Mouse (Mus musculus) brain, embryonic 14.5 days (tissue): ENCODE measurements at regions not wholly inside any gene's neighbourhood (a gene's known extent, or its start where the extent isn't known, plus 50 kb on each side); places are given as distances from the start of the nearest gene placed in this dataset.

Experiments
- DNase-seq: peaks from one replicate; pipeline ENCODE4 v3.0.0-alpha.2; 2011; ENCODE audit warnings: low read depth
- CTCF ChIP-seq: fragments of 200-500 bp; IDR thresholded peaks from 2 replicates; pipeline ENCODE4 v1.5.1; 2012; ENCODE audit warnings: inconsistent platforms, mild to moderate bottlenecking, moderate library complexity, borderline replicate concordance; ENCODE audit not compliant: insufficient read depth, insufficient read length; ENCODE audit errors: extremely low read depth
- POLR2A ChIP-seq: fragments of 200-500 bp; IDR thresholded peaks from 2 replicates; pipeline ENCODE4 v1.6.1; 2012; ENCODE audit warnings: mild to moderate bottlenecking, inconsistent platforms, borderline replicate concordance; ENCODE audit not compliant: poor library complexity, insufficient read depth, insufficient read length, severe bottlenecking; ENCODE audit errors: extremely low read depth

DNA sequence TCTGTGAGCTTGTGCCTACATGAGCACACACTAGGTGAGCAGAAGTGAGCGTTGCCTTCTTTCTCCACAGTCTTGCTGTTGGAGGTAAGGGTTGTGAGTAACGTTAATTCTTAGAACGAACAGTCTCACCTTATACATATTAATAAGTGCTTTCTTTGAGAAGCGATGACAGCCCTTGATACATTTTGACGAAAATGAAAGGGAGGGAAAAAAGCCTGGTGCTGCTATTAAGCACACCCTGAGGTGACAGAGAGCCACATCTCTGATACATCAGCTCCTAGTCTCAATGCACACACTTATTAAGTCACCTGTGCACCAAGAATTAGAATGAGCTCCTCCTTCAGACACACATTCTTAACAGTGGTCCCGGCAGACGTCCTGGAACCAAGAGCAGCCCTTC, 346.3 kb upstream of the Map3k7 start:
- DNase-seq, result peak; percentile 63

DNA sequence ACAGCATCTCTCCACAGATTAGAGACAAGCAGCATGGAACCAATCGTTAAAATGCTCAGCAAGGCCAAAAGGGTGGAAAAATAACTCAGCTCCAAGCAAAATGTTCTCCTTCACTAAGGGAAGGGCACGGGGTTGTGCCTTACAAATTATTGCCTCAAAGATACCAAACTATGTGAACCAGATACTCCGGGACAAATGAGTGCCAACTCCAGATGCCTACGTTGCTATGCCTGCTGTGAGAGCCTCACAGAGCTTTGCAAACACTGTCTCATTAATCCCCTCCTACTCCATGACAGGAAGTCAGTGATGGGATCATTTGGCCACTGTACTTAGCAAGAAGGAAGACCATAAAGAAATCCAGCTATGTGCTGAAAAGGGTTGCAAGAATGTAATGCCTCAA, 345.9 kb upstream of the Map3k7 start:
- peak; percentile 61 for DNase-seq
- TF ChIP-seq CTCF (no peak), POLR2A (no peak)

More for the DNA sequence above, 346.3 kb upstream of the Map3k7 start:
- no peak for TF ChIP-seq POLR2A
- TF ChIP-seq CTCF, result no peak

DNA sequence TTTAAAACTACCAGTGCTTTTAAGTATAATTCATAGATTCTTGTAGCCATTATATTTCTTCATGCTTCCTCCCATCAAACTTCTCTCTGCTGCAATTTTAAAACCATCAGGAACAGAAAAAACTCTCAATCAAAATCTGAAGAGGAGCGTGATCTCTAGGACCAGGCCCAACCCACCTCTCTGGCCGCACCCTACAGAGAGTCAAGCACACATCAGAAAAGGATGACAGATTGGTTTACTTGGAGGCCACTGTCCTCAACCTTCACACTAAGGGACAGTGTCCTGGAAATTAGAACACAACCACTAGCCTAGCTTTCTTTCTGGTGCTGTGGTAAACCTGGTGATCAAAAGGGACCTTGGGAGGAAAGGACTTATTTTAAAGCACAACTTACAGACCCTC, 342.7 kb upstream of the Map3k7 start:
- no peak for TF ChIP-seq CTCF
- TF ChIP-seq POLR2A, result no peak
- DNase-seq, result no peak

DNA sequence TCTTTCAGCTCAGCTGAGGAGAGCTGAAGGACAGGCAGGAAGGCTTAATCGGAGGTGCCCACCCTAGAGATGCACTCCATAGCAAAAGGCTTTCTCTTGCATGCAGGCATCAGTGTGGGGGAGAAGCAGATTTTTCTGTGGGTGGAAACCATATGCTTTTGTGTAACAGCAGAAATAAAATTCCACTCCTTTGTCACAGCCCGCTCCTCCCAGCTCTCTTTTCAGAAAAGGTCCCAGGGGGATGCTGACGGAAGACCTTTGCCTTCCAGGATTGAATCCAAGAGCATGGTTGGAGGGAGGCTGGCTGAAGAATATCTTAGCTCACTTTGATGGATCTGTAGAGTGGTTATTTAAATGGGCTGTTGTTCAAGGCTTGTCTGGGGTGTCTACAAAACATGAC, 336.8 kb upstream of the Map3k7 start:
- DNase-seq, result peak; percentile 25
- no peak for TF ChIP-seq CTCF
- TF ChIP-seq POLR2A, result no peak

DNA sequence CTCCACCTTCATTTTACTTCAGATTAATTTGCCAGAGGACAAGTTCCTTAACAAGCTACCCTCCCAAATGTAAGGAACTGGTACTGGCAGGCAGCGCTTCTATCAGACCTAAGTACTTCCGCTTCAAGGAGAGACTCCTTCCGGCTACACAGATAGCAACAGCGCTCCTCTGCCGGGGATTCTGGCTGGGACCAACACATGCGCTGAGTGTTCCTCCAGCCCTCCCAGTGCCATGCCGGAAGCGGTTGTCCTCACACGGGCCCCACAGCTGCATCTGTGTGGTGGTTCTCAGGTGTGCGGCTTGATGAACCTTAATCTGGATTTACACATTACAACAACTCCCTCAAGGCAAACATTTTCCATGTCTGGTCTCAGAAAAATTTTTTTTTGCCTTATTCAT, 336.1 kb upstream of the Map3k7 start:
- no peak for TF ChIP-seq POLR2A
- TF ChIP-seq CTCF, result no peak
- DNase-seq, result no peak

DNA sequence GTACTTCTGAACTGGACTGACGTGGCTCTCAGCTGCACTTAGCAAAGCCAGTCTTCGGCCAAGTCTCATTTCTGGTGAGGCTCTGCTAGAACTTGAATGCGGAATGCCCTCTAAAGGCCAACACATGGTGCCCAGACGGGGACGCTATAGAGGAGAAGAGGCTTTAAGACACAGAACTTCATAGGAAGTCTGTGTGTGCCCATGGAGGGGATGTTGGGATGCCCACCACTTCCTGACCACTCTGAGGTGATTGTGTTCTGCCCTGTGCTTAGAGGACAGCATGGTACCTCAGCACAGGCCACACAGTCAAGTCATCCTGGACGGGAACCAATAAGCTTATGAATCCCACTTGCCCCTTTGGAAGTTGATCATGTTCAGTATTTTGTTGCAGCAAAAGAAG, 325.3 kb upstream of the Map3k7 start:
- no peak for TF ChIP-seq CTCF
- TF ChIP-seq POLR2A, result no peak

DNA sequence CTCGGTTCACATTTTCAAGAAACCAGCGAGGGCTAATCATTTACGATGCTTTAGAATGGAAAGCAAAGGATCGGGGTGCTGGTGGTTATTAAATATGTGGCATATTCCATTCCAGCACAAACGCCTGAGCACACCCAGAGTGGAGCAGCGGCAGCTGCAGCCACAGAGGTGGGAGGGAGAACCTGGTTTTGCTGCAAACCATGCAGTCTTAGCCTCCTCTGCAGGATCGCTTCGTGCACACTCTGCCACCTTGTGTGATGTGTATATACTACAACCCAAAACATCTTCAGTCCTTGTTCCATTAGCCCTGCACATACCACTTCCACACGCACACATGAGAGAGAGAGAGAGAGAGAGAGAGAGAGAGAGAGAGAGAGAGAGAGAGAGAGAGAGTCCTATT, 321.7 kb upstream of the Map3k7 start:
- TF ChIP-seq CTCF (peak; percentile 62), POLR2A (no peak)
- peak; percentile 94 for DNase-seq

More for the DNA sequence above, 325.3 kb upstream of the Map3k7 start:
- no peak for DNase-seq

DNA sequence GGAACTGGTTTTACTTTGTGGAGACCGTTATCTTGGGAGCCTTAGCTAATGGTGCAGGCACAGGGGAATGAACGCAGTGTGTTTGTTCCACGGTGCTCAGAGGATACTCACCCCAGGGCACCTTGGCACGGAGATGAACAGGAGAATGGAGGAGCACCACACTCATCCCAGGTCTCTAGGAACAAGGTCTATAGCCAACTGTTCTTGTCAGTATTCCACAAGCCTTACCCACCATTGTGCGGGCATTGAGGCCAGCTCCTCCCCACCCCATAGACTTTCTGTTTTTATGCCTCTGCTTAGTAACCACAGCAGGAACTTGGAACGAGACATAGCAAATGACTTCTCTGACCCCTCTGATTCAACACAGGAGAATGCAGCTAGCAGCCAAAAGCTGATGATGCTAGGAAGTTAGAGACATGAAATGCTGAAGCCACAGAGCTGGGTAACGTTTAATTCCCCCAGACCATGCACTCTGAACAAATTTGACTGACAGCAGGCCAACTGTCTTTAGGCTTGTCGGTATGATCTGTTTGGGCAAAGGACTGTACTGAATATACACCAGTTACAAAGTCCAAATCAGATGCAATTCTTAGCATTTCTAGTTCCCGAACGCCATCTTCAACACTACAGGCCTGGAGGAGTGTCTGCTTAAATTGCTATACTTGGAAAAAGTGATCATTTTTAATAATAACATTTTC, 321.2 kb upstream of the Map3k7 start:
- DNase-seq, result peak; percentile 41
- TF ChIP-seq POLR2A, result no peak
- no peak for TF ChIP-seq CTCF

DNA sequence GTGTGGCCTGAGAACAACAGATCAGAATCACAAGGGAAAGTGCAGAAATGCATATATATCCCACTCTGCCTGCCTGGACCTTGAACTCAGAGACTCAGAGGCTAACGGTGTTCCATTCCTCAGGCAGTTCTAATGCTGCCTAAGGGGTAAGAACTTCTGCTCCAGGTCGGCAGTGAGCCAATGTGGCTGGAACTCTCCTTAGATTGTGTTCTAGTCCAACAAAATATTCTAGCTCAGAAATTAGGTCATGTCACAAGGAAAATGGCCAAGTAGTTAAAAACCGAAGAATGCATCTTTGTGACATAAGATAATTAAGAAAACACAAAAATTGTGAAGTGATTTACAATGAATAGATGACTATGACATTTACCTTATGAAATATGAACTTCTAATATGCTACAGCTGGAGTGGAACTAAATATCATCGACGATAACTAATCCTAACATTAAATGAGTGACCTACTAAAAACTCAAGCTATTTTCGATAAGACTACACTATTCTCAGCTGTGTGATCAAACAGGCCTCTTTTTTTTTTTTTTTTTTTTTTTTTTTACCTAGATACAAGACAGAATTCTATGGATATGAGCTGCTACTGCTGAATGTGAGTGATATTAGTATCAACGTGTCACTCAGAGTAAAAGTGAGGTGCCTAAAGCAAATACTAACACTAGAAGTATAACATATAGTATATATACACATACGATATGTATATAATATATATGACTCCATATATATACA, 315.1 kb upstream of the Map3k7 start:
- TF ChIP-seq POLR2A, result no peak
- no peak for DNase-seq

DNA sequence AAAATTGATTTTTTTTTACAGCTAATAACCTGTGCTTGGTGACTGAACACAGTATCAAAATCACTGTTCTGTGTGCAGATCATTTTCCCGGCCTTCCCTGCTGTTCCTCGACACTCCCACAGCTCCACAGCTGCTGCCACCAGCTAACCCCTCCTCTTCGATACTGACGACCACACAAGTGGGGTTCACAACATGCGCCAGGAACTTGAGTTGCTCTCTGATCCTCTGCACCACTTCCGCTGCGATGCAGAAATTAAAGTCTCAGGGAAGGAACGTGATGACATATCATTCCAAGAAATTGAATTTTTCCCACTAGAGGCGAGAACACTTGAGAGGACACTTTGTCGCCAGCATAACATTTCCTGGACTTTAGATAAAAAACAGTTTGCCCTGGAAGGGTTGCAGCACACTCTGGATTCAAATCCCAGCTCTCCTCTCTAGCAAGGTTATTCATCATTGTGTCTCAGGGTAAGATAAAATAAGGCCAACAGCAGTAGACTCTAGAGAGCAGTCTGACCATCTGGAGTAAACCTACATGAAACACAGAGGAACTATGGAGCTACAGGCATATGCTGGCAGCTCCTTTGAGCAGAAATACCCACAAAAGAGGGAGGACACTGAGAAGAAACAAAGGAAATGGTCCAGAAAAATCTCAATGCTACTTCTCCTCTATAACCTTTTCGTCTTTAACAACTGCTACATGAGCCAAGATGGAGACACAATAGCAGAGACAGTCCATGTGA, 308.4 kb upstream of the Map3k7 start:
- TF ChIP-seq POLR2A (no peak), CTCF (no peak)
- peak; percentile 34 for DNase-seq

DNA sequence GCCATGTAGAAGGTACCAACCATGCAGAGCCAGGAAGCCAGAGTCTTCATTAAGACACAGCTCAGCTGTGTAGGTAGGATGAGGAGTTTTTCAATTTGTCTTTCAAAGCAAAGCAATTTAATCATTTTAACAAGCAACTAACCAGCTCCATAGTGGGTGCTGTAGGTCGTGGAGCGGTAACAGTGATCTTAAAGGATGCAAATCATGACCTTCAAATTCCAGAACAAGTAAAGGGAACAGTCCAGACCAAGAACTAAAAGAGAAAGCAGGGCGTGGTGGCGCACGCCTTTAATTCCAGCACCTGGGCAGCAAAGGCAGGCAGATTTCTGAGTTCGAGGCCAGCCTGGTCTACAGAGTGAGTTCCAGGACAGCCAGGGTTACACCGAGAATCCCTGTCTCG, 307.8 kb upstream of the Map3k7 start:
- DNase-seq, result no peak
- TF ChIP-seq CTCF, result no peak
- no peak for TF ChIP-seq POLR2A

DNA sequence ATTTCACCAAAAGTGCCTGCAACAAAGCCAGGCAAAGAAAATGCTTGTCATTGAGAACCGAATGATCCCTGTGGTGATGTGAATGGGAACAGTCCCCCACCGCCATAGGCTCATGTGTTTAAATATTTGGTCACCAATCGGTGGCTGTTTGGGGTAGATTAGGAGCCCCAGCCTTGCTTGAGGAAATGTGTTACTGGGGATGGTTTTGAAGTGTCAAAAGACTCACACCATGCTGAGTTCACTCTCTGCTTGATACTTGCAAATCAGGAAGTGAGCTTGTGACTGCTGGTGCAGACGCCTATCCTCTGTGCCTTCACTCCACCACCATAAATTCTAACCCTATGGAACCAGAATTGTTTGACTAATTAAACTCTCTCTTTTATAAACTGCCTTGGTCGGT, 305.1 kb upstream of the Map3k7 start:
- TF ChIP-seq CTCF (no peak), POLR2A (no peak)

DNA sequence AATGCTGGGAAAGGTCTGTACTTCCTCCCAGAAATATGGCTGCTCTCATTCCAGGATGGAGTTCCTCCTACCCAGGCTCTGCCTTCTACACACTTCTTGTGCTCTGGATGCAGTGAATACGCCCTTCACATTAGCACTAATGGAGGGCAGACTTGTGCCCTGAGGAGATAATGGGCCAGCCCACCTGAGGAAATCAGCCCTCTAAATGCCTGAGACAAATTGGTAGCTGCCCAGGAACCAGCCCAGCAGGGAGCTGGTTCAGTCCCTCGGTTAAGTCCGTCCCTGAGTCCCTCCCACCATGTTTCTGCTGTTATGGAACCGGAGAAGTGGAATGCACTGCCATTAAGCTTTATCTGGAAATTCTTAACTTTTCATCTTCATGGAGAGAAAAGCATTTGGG, 303.0 kb upstream of the Map3k7 start:
- no peak for TF ChIP-seq CTCF
- no peak for TF ChIP-seq POLR2A
- peak; percentile 23 for DNase-seq

More for the DNA sequence above, 305.1 kb upstream of the Map3k7 start:
- no peak for DNase-seq
